Mouse (Mus musculus) small intestine, adult 2 months (tissue): ENCODE results near the gene Samd4b.

Experiments used
- CTCF ChIP-seq: fragments of 200-500 bp; IDR thresholded peaks from 2 replicates; pipeline ENCODE4 v1.5.1; 2012; ENCODE audit warnings: low read depth, mild to moderate bottlenecking, control low read depth, inconsistent platforms, low read length, moderate library complexity, mixed read lengths; ENCODE audit not compliant: insufficient replicate concordance, insufficient read length; ENCODE audit errors: extremely low read depth
- POLR2A ChIP-seq: fragments of 200-500 bp; IDR thresholded peaks from 2 replicates; pipeline ENCODE4 v1.6.1; 2012; ENCODE audit warnings: low read depth, mild to moderate bottlenecking, control low read depth, inconsistent platforms, low read length, moderate library complexity

- TF ChIP-seq POLR2A = no peak
- no peak for TF ChIP-seq CTCF
Observed at GRCm38 (mm10) chr7:28555939-28556535, 41.9 kb downstream of the Samd4b start.
